Mouse (Mus musculus) MEL (cell line): Measurements from ENCODE around the gene Il10. TPM values are rescaled to one million over a fixed set of nuclear protein-coding genes. Genes with fewer than 3 reads are reported as not detected.

Experiments used
- DNase-seq: peaks from one replicate; pipeline ENCODE4 v3.0.0; 2011; ENCODE audit warnings: low read depth, low spot score
- H3K27ac ChIP-seq: 2 replicates; pipeline ENCODE4 v1.5.1; 2012; ENCODE audit warnings: low read depth, mild to moderate bottlenecking, control low read depth, low read length, moderate library complexity; ENCODE audit not compliant: control insufficient read depth
- H3K27me3 ChIP-seq, 2 experiments: fragments of 150-350 bp in 1 of 2; sonication (generic) in 1 of 2; 2 replicates each; pipeline ENCODE4 v1.6.1; 2012; ENCODE audit warnings: low read length in 2 of 2, mild to moderate bottlenecking in 2 of 2, improper control_type of control experiment in 1 of 2, moderate library complexity in 1 of 2; ENCODE audit not compliant: insufficient read depth in 2 of 2, control insufficient read depth in 1 of 2
- H3K36me3 ChIP-seq, 2 experiments: 2 replicates each; pipeline ENCODE4 v1.6.1; 2012 to 2014; ENCODE audit warnings: low read length in 2 of 2, improper control_type of control experiment in 1 of 2, inconsistent platforms in 1 of 2, mild to moderate bottlenecking in 1 of 2; ENCODE audit not compliant: insufficient read depth in 2 of 2, control insufficient read depth in 1 of 2
- H3K4me1 ChIP-seq, 2 experiments: fragments of 150-350 bp in 1 of 2; sonication (generic) in 1 of 2; 2 replicates each; pipeline ENCODE4 v1.6.1; 2012; ENCODE audit warnings: low read length in 2 of 2, improper control_type of control experiment in 1 of 2, mild to moderate bottlenecking in 1 of 2; ENCODE audit not compliant: insufficient read depth in 2 of 2, control insufficient read depth in 1 of 2
- H3K4me3 ChIP-seq, 2 experiments: fragments of 150-350 bp in 1 of 2; sonication (generic) in 1 of 2; 2 replicates each; pipeline ENCODE4 v1.5.1; 2012; ENCODE audit warnings: low read depth in 2 of 2, low read length in 2 of 2, mild to moderate bottlenecking in 2 of 2, moderate library complexity in 2 of 2, control low read depth in 1 of 2, improper control_type of control experiment in 1 of 2; ENCODE audit not compliant: control insufficient read depth in 1 of 2, insufficient read depth in 1 of 2
- H3K79me2 ChIP-seq: 2 replicates; pipeline ENCODE4 v1.6.1; 2012; ENCODE audit warnings: mild to moderate bottlenecking, low read length, moderate library complexity; ENCODE audit not compliant: control insufficient read depth, poor library complexity, insufficient read depth
- H3K9ac ChIP-seq: 2 replicates; pipeline ENCODE4 v1.6.1; 2012; ENCODE audit warnings: low read depth, mild to moderate bottlenecking, control low read depth, low read length, moderate library complexity; ENCODE audit not compliant: control insufficient read depth, poor library complexity, severe bottlenecking
- H3K9me3 ChIP-seq: fragments of 150-350 bp; sonication (generic); replicated peaks from 2 replicates; pipeline ENCODE4 v1.6.1; 2012; ENCODE audit warnings: mild to moderate bottlenecking, low read length, improper control_type of control experiment, moderate library complexity; ENCODE audit not compliant: insufficient read depth
- BHLHE40 ChIP-seq: IDR thresholded peaks from 2 replicates; pipeline ENCODE4 v1.6.1; 2012; ENCODE audit warnings: low read depth, mild to moderate bottlenecking, inconsistent platforms, low read length, improper control_type of control experiment, borderline replicate concordance
- CHD1 ChIP-seq: IDR thresholded peaks from 2 replicates; pipeline ENCODE4 v1.6.1; 2012; ENCODE audit warnings: low read depth, mild to moderate bottlenecking, inconsistent platforms, low read length, improper control_type of control experiment
- CHD2 ChIP-seq: IDR thresholded peaks from 2 replicates; pipeline ENCODE4 v1.6.1; 2011; ENCODE audit warnings: low read length, improper control_type of control experiment
- CTCF ChIP-seq, 3 experiments: IDR thresholded peaks in 2 of 3; conservative IDR thresholded peaks in 1 of 3; 2 replicates each; pipeline ENCODE4 v1.5.1; 2011 to 2012; ENCODE audit warnings: low read length in 3 of 3, low read depth in 2 of 3, mild to moderate bottlenecking in 2 of 3, improper control_type of control experiment in 1 of 3, inconsistent platforms in 1 of 3, mixed read lengths in 1 of 3, moderate library complexity in 1 of 3; ENCODE audit not compliant: control insufficient read depth in 1 of 3, insufficient read depth in 1 of 3, poor library complexity in 1 of 3, severe bottlenecking in 1 of 3
- E2F4 ChIP-seq: IDR thresholded peaks from 2 replicates; pipeline ENCODE4 v1.6.1; 2011; ENCODE audit warnings: low read depth, low read length, improper control_type of control experiment, borderline replicate concordance
- ETS1 ChIP-seq: IDR thresholded peaks from 2 replicates; pipeline ENCODE4 v1.6.1; 2012; ENCODE audit warnings: low read depth, mild to moderate bottlenecking, inconsistent platforms, low read length, improper control_type of control experiment, moderate library complexity
- GABPA ChIP-seq: IDR thresholded peaks from 2 replicates; pipeline ENCODE4 v1.6.1; 2012; ENCODE audit warnings: low read depth, mild to moderate bottlenecking, inconsistent platforms, low read length, improper control_type of control experiment, moderate library complexity
- GATA1 ChIP-seq: IDR thresholded peaks from 2 replicates; pipeline ENCODE4 v1.6.1; 2011; ENCODE audit warnings: low read depth, low read length, improper control_type of control experiment
- HCFC1 ChIP-seq: IDR thresholded peaks from 2 replicates; pipeline ENCODE4 v1.6.1; 2012; ENCODE audit warnings: low read depth, mild to moderate bottlenecking, inconsistent platforms, low read length, improper control_type of control experiment, moderate library complexity
- JUND ChIP-seq: IDR thresholded peaks from 2 replicates; pipeline ENCODE4 v1.6.1; 2011; ENCODE audit warnings: low read depth, mild to moderate bottlenecking, improper control_type of control experiment, low read length
- KAT2A ChIP-seq: conservative IDR thresholded peaks from 2 replicates; pipeline ENCODE4 v1.6.1; 2012; ENCODE audit warnings: low read depth, low read length, improper control_type of control experiment, inconsistent platforms
- MAFK ChIP-seq: IDR thresholded peaks from 2 replicates; pipeline ENCODE4 v1.6.1; 2011; ENCODE audit warnings: low read depth, mild to moderate bottlenecking, low read length, improper control_type of control experiment, borderline replicate concordance
- MAX ChIP-seq: IDR thresholded peaks from 2 replicates; pipeline ENCODE4 v1.6.1; 2011; ENCODE audit warnings: low read length, improper control_type of control experiment
- MAZ ChIP-seq: IDR thresholded peaks from 2 replicates; pipeline ENCODE4 v1.6.1; 2012; ENCODE audit warnings: low read depth, mild to moderate bottlenecking, inconsistent platforms, low read length, improper control_type of control experiment
- MEF2A ChIP-seq: IDR thresholded peaks from 2 replicates; pipeline ENCODE4 v1.6.1; 2014; ENCODE audit warnings: low read depth, mild to moderate bottlenecking, inconsistent platforms, low read length, improper control_type of control experiment; ENCODE audit not compliant: poor library complexity, insufficient replicate concordance, severe bottlenecking; ENCODE audit errors: extremely low read depth
- MXI1 ChIP-seq: IDR thresholded peaks from 2 replicates; pipeline ENCODE4 v1.6.1; 2011; ENCODE audit warnings: mild to moderate bottlenecking, low read depth, low read length, improper control_type of control experiment
- MYC ChIP-seq: IDR thresholded peaks from 2 replicates; pipeline ENCODE4 v1.6.1; 2011; ENCODE audit warnings: low read depth, mild to moderate bottlenecking, low read length, improper control_type of control experiment, moderate library complexity
- NELFE ChIP-seq: IDR thresholded peaks from 2 replicates; pipeline ENCODE4 v1.6.1; 2011; ENCODE audit warnings: low read depth, low read length, improper control_type of control experiment
- NRF1 ChIP-seq: IDR thresholded peaks from 2 replicates; pipeline ENCODE4 v1.6.1; 2014; ENCODE audit warnings: low read depth, mild to moderate bottlenecking, inconsistent platforms, low read length, improper control_type of control experiment, moderate library complexity; ENCODE audit not compliant: poor library complexity, insufficient read depth, severe bottlenecking
- POLR2A ChIP-seq, 2 experiments: IDR thresholded peaks; 2 replicates each; pipeline ENCODE4 v1.6.1; 2011 to 2012; ENCODE audit warnings: low read length in 2 of 2, mild to moderate bottlenecking in 2 of 2, control low read depth in 1 of 2, improper control_type of control experiment in 1 of 2, low read depth in 1 of 2, moderate library complexity in 1 of 2; ENCODE audit not compliant: control insufficient read depth in 1 of 2, insufficient read depth in 1 of 2, poor library complexity in 1 of 2
- POLR2AphosphoS2 ChIP-seq: IDR thresholded peaks from 2 replicates; pipeline ENCODE4 v1.6.1; 2011; ENCODE audit warnings: low read length, improper control_type of control experiment
- SIN3A ChIP-seq: IDR thresholded peaks from 2 replicates; pipeline ENCODE4 v1.6.1; 2012; ENCODE audit warnings: low read length, improper control_type of control experiment, inconsistent platforms
- TAL1 ChIP-seq: IDR thresholded peaks from 2 replicates; pipeline ENCODE4 v1.6.1; 2012; ENCODE audit warnings: mild to moderate bottlenecking, inconsistent platforms, low read length, moderate library complexity, mixed read lengths
- UBTF ChIP-seq: IDR thresholded peaks from 2 replicates; pipeline ENCODE4 v1.6.1; 2012; ENCODE audit warnings: low read depth, mild to moderate bottlenecking, inconsistent platforms, low read length, improper control_type of control experiment, moderate library complexity, borderline replicate concordance; ENCODE audit not compliant: insufficient read depth
- USF1 ChIP-seq: IDR thresholded peaks from 2 replicates; pipeline ENCODE4 v1.6.1; 2014; ENCODE audit warnings: low read depth, mild to moderate bottlenecking, inconsistent platforms, low read length, improper control_type of control experiment, moderate library complexity
- USF2 ChIP-seq, 2 experiments: IDR thresholded peaks; 2 replicates each; pipeline ENCODE4 v1.6.1; 2011 to 2012; ENCODE audit warnings: improper control_type of control experiment in 2 of 2, low read length in 2 of 2, borderline replicate concordance in 1 of 2, inconsistent platforms in 1 of 2, low read depth in 1 of 2, mild to moderate bottlenecking in 1 of 2; ENCODE audit not compliant: insufficient read depth in 1 of 2
- ZC3H11A ChIP-seq: IDR thresholded peaks from 2 replicates; pipeline ENCODE4 v1.6.1; 2012; ENCODE audit warnings: low read depth, mild to moderate bottlenecking, inconsistent platforms, low read length, improper control_type of control experiment
- ZKSCAN1 ChIP-seq: IDR thresholded peaks from 2 replicates; pipeline ENCODE4 v1.6.1; 2012; ENCODE audit warnings: low read depth, mild to moderate bottlenecking, inconsistent platforms, low read length, improper control_type of control experiment, moderate library complexity
- ZMIZ1 ChIP-seq: IDR thresholded peaks from 2 replicates; pipeline ENCODE4 v1.6.1; 2012; ENCODE audit warnings: low read depth, mild to moderate bottlenecking, inconsistent platforms, low read length, improper control_type of control experiment, moderate library complexity
- polyA plus RNA-seq, 2 experiments: library from polyadenylated mRNA; stranded (reverse) in 1 of 2; unstranded in 1 of 2; fragments of >175 nt in 1 of 2; fragments of >200 nt in 1 of 2; gene quantifications; 2 replicates each; pipeline versions ENCODE4 v1.2.1 to v1.2.4; 2012; ENCODE audit warnings: low replicate concordance in 2 of 2, low read depth in 1 of 2; ENCODE audit not compliant: insufficient read length in 2 of 2, insufficient read depth in 1 of 2, missing spikeins in 1 of 2
- total RNA-seq: library from RNA; depleted of rRNA; stranded (reverse); fragments of 300-350 nt; gene quantifications from 2 replicates; pipeline ENCODE4 v1.2.3, GENCODE M21; 2012

The Il10 gene
- total and polyA plus RNA-seq, 3 experiments = not detected

DNA sequence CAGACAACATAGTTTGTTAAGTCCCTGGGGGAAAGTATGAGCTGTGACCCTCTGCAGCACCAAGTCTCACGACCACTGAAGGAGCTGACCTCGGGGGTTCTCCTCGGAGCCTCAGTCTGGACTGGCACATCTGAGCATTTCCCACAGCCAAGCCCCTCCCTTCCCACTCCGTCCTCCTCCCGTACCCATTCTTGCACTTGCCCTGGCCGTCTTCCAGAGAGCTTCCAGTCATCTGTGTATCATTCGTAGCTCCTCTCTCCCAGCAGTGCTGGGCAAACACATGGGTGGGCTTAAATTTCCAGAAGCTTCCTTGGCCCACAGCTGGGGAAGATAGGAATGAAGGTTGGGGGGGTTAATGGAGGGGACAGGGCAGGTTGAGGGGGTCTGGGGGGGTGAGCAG lies 10.6 kb downstream of the Il10 start:
- Histone ChIP-seq H3K36me3 (no peaks in the 10 kb centered on the region), H3K27ac (no peak overlapping the region), H3K9ac (no peak overlapping the region), H3K4me1 (peaks cover 0 to 3% of the 10 kb centered on the region in 2 experiments; a peak in 1 of 4 replicates), H3K9me3 (no peaks in the 10 kb centered on the region), H3K4me3 (no peak overlapping the region), H3K27me3 (peaks cover 2 to 3% of the 10 kb centered on the region in 2 experiments; a peak in 3 of 4 replicates), H3K79me2 (no peaks in the 10 kb centered on the region)
- DNase-seq = no peak
- TF ChIP-seq CHD1 = no peak
- no peak for TF ChIP-seq MEF2A
- TF ChIP-seq JUND = no peak
- TF ChIP-seq MXI1 = no peak
- TF ChIP-seq MYC = no peak
- no peak for TF ChIP-seq HCFC1
- no peak for TF ChIP-seq ZMIZ1
- no peak for TF ChIP-seq USF1
- no peak for TF ChIP-seq GATA1
- no peak for TF ChIP-seq MAZ
- no peak for TF ChIP-seq CTCF (IDR thresholded peaks at IDR 0.05 in 2 of 3, conservative IDR thresholded peaks at IDR 0.05 in 1 of 3; ENCODE audit: control insufficient read depth in 1 of 3, insufficient read depth in 1 of 3, low read depth in 2 of 3, low read length in 3 of 3, poor library complexity in 1 of 3, severe bottlenecking in 1 of 3)
- no peak for TF ChIP-seq ETS1
- TF ChIP-seq SIN3A = no peak
- no peak for TF ChIP-seq NRF1
- TF ChIP-seq UBTF = no peak
- TF ChIP-seq NELFE = no peak
- TF ChIP-seq BHLHE40 = no peak

DNA sequence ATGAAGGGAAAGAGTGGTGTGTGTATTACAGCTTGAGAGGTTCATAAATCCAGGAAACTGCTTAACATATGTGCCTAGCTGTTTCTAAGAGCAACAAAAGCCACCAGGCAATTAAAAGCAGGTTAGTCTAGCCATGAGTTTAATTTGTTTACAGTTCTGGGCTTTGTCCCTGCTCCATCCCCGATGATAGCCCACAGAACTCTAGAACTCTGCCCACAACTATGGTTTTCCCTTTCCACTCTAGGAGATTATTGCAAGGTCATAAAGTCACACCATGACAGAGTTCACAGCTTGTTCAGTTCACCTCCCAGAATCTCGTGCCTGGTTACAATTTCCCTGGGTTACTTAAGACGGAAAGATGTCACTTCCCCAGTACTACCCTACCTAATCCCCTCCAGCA lies 11.6 kb downstream of the Il10 start:
- Histone ChIP-seq H3K4me3 (no peak overlapping the region), H3K9me3 (no peaks in the 10 kb centered on the region), H3K27ac (no peak overlapping the region), H3K9ac (no peak overlapping the region), H3K36me3 (no peaks in the 10 kb centered on the region), H3K79me2 (no peaks in the 10 kb centered on the region), H3K4me1 (peaks cover 0 to 3% of the 10 kb centered on the region in 2 experiments; a peak in 1 of 4 replicates), H3K27me3 (peaks cover 2 to 5% of the 10 kb centered on the region in 2 experiments)
- DNase-seq = no peak
- TF ChIP-seq MAX = no peak
- no peak for TF ChIP-seq CHD1
- TF ChIP-seq JUND = no peak
- no peak for TF ChIP-seq NRF1
- TF ChIP-seq ZKSCAN1 = no peak
- TF ChIP-seq ZMIZ1 = no peak
- TF ChIP-seq POLR2AphosphoS2 = no peak
- TF ChIP-seq USF1 = no peak
- no peak for TF ChIP-seq MAFK
- TF ChIP-seq POLR2A (IDR thresholded peaks at IDR 0.05; ENCODE audit: control insufficient read depth in 1 of 2, insufficient read depth in 1 of 2, low read depth in 1 of 2, low read length in 2 of 2, poor library complexity in 1 of 2) = no peak
- TF ChIP-seq ZC3H11A = no peak
- no peak for TF ChIP-seq USF2 (IDR thresholded peaks at IDR 0.05; ENCODE audit: borderline replicate concordance in 1 of 2, insufficient read depth in 1 of 2, low read depth in 1 of 2, low read length in 2 of 2)
- no peak for TF ChIP-seq E2F4
- no peak for TF ChIP-seq CTCF (IDR thresholded peaks at IDR 0.05 in 2 of 3, conservative IDR thresholded peaks at IDR 0.05 in 1 of 3; ENCODE audit: control insufficient read depth in 1 of 3, insufficient read depth in 1 of 3, low read depth in 2 of 3, low read length in 3 of 3, poor library complexity in 1 of 3, severe bottlenecking in 1 of 3)
- no peak for TF ChIP-seq KAT2A
- no peak for TF ChIP-seq GABPA
- TF ChIP-seq MXI1 = no peak
- TF ChIP-seq MYC = no peak
- no peak for TF ChIP-seq CHD2
- TF ChIP-seq TAL1 = no peak
